Mouse (Mus musculus) CD4-positive, CD25-positive, alpha-beta regulatory T cell, adult 4 months (primary cell): Measurements from ENCODE around the gene Stac3. TPM values are rescaled to one million over a fixed set of nuclear protein-coding genes. Genes with fewer than 3 reads are reported as not detected.

Source experiments
- ATAC-seq: one replicate; pipeline ENCODE4 v1.8.0; 2017
- polyA plus RNA-seq, 2 experiments: library from polyadenylated mRNA; unstranded; fragments of 100-300 nt; shearing (Covaris generic); gene quantifications; one replicate each; pipeline ENCODE4 v1.2.1; 2017

Gene Stac3
- polyA plus RNA-seq, 2 experiments from 2014 or later = 1.0 to 1.2 TPM

DNA sequence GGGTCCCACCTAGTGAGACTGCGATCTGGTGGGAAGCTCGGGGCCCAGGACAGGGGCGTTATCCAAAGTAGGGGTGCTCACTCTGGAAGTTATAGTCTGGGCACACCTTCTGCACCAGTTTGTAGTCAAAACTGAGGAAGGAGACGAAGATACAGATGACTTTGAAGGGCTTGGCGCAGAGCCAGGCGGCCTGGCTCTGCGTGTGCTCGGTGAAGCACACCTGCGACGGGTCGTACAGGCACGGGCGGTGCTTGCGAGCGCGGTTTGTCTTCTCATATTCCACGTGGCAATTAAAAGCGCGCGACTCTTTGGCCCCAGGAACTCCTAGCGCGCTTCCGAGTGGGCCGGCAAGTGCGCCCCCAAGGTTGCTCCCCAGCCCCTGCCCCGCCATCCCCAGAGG lies 24.6 kb downstream of the Stac3 start:
- no peak for ATAC-seq

DNA sequence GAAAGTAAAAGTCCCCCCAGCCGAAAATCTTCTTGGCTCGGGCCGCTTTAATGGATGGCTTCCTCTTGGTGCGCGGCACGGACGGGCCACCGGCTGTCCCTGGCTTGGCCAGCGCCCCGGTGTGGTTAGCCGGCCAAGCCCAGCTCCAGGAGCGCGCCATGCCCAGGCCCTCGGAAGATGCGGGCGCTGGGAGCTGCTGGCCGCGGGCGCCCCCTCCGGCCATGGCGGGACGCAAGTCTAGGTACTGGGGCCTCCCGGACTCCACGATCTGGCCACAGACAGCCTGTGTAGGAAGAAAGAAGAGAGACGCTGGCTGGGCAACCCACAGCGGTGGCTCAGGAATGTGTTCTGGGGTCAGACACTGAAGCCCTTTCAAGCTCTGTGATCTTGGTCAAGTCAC lies 25.2 kb downstream of the Stac3 start:
- ATAC-seq = no peak

DNA sequence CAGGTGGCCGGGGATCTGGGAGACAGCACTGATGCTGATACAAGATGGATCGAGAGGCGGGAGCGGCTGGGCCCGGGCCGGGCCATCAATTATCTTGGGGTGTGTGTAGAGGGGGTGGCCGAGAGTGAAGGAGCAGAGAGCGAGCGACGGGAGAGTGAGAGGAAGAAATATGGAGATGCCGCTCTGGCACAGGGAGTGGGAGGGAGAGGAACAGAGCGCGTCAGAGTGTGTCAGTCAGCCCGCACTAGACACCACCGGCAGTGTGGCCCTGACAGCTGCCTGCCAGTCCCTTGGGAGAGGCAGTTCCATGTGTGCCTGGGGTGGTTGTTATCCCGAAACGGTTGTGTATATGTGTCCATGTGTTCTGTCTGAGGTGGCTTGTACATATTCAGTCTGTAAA lies 26.0 kb downstream of the Stac3 start:
- no peak for ATAC-seq

DNA sequence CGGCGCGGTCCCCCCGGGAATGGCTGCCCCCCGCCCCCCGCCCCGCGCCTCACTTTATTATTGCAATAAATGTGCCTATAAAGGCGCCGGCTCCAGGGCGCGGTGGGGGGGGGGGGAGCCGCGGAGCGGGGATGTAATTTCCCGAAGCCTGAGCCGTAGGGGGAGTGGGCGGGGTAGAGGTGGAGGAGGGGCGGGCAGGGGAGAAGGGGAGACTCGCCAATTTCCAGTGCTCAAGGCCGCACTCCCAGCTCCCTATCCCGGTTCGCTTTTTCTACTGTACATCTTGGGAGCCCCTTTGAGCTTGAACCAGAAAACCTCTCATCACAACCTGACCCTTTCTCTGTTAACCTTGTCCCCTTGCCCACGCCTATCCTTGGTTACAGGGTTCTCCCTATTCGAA lies 29.5 kb downstream of the Stac3 start:
- no peak for ATAC-seq

DNA sequence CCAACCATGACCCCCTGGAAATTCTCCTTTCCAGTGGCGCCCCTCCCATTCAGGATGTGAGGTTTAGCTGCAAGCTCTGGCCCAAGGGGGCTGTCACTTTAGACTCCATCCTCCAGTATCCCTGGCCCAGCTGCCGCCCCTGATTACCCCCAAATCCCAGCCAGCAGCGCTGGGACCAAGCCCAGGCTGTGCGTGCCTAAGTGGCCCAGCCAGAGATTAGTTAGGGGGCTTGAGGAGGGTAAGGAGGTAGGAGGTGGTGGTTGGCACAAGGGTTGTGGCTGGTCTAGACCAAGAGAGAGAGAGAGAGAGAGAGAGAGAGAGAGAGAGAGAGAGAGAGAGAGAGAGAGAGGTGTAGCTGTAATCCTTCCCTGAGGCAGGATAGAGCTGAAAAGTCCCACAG lies 30.1 kb downstream of the Stac3 start:
- no peak for ATAC-seq

DNA sequence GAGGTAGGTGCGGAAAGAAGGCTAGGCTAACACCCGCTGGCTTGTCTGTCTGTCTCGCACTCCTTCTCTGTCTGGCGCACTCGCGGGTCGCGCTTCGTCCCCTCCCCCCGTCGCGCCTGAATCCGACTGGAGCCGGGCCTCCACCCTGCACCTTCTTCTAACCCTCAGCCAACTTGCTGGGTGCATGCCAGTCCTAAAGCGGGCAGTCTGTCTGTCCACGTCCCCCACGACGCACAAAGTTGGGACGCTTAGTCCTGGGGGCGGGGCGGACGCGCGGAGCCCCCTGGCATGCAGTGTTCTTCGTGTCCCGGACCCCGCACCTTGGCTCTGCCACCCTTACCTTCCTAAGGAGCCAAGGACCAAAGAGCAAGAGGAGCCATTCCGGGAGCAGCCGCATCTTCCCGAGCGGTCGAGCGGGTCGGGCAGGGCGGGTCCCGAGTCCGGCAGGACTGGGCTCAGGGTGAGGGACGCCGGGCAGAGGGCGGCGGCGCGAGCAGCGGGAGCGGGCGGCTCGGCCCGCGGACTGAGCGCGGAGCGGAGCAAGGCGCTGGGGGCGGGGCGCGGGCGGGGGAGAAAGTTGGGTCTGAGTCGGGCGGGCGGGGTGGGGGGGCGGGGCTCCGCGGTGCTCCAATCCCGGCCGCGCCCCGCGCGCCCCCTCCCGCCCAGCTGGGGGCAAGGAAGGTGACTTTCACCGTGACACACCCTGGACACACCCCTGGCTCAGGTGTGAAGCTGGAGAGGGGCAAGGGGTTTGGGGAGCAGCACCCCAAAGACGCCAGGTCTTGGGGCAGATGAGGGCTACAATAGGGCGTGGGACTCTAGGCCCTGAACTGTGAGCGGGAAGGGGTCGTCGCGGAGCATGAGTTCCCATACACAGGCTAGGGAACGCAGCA lies 32.8 kb downstream of the Stac3 start, which contains the start of gene Nxph4:
Gene Nxph4 (minus strand): TSS at position 524 of the 893 bp plus-strand sequence.
- ATAC-seq = no peak

DNA sequence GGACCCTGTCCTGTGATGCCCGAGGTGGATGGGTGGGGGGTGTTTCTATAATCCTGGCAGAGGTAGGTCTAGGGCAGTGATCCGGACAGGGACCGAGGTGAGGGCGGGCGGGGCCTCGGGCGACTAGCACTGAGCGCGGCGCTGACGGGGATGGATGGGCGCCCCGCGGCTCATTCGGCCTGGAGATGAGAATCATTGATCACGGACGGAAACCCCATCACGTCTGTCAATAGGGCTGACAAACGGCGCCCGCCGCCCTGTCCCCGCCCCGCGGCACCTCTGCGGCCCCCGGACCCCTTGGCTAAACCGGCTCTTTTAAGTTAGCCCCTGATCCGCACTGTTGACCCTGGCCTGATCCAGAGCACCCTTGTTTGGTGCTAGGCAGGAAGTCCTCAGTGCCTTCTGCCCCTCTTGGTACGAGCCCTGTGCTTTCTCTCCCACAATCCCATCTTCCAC lies 33.5 kb downstream of the Stac3 start:
- no peak for ATAC-seq

DNA sequence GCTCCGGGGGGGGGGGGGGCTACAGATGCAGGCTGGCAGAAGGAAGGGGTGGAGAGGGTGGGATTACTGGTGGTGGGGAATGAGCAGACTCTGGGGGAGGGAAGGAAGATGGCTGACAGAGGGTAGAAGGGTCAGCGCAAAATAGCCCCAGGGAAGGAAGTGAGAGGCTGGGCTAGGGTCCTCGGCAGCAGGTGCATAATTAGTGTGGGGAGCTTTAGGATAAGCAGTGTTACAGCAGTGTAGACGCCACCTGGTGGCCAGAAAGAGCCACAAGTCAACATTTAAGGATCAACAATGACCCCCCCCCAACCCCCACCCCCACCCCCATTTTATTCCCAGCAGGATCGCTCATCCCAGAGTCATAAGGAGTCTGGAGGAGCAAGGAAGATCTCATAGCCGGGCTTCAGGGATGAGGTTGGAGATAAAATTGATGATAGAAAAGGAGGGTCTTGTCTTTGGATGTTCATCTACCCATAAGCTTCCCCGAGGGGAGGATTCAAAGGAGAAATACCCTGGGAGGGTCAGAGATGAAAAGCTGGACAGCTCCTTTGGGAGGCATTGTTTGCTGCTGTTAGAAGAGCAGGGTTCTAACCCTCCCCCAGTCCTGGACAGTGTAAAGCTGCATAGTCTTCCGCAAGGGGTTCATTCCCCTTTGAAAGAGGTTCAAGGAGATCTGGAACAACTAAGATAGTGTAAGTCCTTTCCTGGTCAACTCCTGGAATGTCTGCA lies 35.3 kb downstream of the Stac3 start:
- no peak for ATAC-seq

DNA sequence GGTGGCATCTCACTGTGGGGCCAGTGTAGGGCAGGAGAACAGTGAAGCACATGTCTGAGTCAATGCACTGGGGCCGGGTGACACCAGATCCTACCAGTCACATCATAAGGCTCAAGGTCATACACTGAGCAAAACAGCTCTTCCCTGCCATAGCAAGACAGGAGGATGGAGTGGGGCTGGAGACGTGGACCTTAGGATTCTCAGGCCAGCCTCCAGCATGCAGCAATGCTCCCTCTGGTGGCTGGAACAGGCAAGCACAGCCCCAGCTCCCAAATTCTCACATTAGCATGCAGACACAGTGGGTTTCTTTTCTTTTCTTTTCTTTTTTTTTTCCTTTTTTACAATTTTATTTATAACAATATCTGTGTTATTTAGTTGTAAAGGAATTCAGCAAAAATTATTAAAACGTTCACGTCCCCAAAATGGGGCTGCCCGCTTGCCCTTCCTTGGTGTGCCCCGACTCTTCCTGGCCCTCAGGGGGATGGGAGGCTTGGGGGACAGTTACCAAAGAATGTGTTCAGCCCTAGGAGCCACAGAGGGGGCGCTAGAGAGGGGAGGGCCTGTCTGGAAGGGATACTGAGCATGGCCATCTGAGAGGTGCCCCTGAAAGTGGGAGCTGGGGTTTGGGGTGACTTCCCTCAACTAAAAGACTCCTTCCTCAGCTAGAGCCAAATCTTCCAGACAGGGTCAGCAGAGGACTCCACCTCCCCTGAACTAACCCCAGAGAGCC lies 36.5 kb downstream of the Stac3 start:
- ATAC-seq = peak; percentile 42

DNA sequence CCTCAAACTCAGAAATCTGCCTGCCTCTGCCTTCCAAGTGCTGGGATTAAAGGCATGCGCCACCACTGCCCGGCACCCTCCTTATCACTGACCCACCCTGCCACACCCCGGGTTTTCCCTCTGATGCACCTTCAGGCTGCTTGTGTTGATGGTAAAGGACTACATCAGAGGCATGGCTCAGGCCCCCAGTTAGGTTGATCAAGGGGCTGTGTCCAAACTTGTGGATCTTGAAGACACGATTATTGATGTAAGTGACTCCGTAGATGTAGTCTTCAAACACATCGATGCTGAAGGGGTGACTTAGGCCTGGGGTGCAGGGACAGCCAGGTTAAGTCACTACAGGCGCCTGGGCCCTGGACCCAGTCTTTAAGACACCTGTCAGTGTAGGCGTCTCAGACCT lies 40.0 kb downstream of the Stac3 start:
- ATAC-seq = no peak

DNA sequence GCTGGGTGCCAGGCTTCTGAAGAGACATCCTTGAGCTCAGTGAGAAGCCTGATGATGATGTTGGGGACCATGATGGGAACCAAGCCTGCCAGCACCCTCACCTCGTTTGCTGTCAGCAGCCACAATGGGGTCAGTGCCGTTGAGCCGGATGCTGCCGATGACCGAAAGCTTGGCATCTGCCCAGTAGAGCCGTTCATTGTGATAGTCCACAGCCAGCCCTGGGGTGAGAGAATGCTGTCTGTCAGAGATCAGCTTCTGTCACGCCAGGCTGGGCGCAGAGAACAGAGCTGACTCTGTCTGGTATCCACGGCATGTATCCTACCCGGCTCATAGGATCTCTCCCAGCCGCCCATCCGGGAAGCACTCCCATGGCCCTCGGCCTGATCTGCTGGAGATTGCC lies 40.6 kb downstream of the Stac3 start:
- no peak for ATAC-seq

DNA sequence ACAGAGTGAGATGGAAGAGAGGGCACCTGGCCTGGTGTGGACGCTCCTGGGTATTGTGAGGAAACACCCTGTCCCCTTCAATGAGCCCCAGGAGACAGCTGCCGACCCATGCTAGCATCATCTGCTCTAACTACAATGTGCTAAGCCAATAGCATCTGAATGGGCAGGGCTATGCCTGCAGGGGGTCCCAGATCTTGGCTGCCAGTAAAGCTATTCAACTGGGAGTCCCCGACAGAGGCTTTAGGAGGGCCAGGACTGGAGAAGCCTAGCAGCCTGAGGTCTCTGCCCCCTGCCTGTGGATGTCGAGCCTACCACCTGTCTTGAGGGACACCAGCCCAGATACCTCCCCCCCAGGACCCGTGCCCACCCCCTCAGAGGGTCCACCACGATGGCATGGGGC lies 41.2 kb downstream of the Stac3 start:
- no peak for ATAC-seq

DNA sequence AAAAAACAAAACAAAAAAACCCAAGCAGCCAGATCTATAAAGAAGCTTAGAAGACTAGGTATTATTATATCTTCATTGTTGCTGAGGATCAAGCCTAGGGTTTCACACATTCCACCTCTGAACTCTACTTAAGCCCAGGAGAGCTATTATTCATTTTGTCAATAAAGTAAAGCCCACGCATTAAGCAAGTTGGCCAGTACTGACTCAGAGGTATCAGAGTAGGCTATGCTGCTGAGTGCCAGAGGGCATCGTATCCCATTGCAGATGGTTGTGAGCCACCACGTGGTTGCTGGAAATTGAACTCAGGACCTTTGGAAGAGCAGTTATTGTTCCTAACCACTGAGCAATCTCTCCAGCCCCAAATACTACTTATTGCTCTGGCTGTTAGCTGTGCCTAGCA lies 42.4 kb downstream of the Stac3 start:
- ATAC-seq = no peak

DNA sequence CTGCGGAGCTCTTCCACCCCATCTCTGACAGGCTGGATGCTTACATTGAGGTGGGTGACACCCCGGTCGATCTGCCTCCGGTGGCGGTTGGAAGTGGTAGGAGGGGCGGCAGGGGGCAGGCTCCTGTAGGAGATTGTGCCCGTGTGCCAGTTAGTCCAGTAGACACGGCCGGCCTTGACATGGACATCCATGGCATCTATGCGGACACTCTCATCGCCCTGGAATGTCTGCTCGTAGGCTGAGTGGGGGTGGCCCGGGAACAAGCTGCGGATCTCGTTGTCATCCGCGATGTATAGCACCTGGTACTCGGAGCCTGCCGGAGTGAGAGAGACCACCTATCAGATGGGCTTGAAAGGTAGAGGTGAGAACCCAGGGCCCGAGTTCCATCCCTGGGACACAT lies 42.9 kb downstream of the Stac3 start:
- no peak for ATAC-seq

DNA sequence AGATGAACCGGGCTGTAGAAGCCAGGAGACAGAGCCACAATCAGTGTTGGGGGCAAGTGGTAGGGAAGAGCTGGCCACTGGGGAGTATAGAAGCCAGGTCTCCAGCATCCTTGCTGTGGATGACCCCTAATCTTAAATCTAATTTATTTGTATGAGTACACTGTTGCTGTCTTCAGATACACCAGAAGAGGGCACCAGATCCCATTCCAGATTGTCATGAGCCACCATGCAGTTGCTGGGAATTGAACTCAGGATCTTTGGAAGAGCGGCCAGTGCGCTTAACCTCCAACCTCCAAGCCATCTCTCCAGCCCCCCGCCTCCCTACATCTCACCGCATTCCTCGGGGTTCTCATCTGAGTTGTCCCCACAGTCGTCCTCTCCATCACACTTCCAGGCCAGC lies 45.0 kb downstream of the Stac3 start:
- ATAC-seq = no peak

DNA sequence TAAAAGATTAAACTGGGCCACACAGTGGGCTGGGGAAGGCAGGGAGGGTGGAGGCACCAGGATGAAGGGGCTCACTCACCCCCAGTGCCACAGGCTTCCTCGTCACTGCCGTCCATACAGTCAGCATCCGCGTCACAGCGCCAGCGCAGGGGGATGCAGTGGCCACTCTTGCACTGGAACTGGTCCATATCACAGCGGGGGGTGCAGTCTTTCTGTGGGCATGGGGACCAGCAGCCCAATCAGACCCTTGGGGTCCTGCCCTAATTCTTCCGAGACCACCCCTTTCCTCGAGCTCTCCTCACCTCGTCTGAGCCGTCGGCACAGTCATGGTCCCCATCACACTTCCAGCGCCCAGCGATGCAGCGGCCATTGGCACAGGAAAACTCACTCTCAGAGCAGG lies 46.8 kb downstream of the Stac3 start:
- no peak for ATAC-seq

DNA sequence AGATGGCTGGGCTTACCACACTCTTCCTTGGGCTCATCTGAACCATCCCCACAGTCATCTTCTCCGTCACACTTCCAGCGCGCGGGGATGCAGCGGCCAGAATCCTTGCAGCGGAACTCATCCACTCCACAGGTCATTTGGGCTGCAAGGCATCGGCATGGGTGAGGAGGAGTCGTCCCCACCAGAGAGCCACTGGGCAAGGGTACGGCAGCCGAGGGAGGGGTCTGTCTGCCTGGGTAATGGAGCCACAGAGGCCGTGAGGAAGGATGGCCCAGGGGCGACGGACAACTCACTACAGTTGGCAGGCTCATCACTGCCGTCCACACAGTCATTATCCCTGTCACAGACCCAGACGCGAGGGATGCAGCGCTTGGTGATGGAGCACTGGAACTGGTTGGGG lies 48.4 kb downstream of the Stac3 start:
- ATAC-seq = no peak

DNA sequence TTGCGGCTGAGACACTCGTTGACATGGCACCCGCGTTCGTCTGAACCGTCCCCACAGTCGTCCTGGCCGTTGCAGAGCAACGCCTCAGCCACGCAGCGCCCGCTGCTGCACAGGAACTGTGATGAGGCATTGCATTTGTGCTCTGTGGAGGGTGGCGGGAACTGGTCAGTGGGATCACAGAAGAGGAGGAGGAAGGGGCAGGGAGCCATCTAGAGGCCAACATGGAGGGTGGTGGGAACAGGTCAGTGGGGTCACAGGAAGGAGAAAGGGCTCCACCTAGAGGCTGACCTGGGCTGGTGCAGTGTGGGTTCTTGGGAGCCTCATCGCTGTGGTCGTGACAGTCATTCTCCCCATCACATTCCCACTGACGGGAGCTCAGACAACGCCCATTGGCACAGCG lies 54.2 kb downstream of the Stac3 start:
- ATAC-seq = no peak

DNA sequence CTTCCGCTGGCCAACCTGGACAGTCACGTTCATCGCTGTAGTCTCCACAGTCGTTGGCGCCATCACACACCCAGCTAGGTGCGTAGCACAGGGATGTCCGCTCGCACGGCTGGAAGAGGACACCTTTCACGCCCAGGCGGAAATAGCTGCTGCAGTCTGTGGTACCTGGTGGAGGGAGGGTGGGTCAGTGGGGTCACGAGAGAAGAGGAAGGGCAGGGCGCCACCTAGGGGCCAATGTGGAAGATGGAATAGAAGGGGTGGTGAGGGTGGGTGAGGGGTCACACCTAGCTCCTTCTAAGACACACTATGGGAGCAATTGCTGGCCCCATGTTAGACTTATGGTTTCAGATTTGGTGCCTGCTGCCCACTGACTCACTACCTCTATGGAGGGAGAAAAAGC lies 55.9 kb downstream of the Stac3 start:
- ATAC-seq = no peak
